Mouse (Mus musculus) forebrain, postnatal 0 days (tissue): Measurements from ENCODE around the gene Hspa12b. TPM values are rescaled to one million over a fixed set of nuclear protein-coding genes. Genes with fewer than 3 reads are reported as not detected.

Experiments
- ATAC-seq: fragments of 200-750 bp; cut with Nextera tagmentation; 2 replicates; pipeline ENCODE4 v1.8.0; 2017; ENCODE audit warnings: mild to moderate bottlenecking, moderate library complexity
- DNase-seq: peaks from one replicate; pipeline ENCODE4 v3.0.0-alpha.2; 2015
- H3K27ac ChIP-seq: fragments of 300-500 bp; sonication (generic); 2 replicates; pipeline ENCODE4 v1.5.1; 2014; ENCODE audit warnings: low read depth, mild to moderate bottlenecking, antibody characterized with exemption, low read length, moderate library complexity, mixed read lengths
- H3K27me3 ChIP-seq: fragments of 300-500 bp; sonication (generic); 2 replicates; pipeline ENCODE4 v1.6.1; 2014; ENCODE audit warnings: mild to moderate bottlenecking, low read length, mixed read lengths; ENCODE audit not compliant: insufficient read depth
- H3K36me3 ChIP-seq: fragments of 300-500 bp; sonication (generic); 2 replicates; pipeline ENCODE4 v1.6.1; 2014; ENCODE audit warnings: mild to moderate bottlenecking, moderate library complexity; ENCODE audit not compliant: insufficient read depth
- H3K4me1 ChIP-seq: fragments of 300-500 bp; sonication (generic); 2 replicates; pipeline ENCODE4 v1.6.1; 2014; ENCODE audit warnings: antibody characterized with exemption; ENCODE audit not compliant: insufficient read depth
- H3K4me2 ChIP-seq: fragments of 300-500 bp; sonication (generic); 2 replicates; pipeline ENCODE4 v1.6.1; 2014; ENCODE audit warnings: low read depth, mild to moderate bottlenecking, moderate library complexity
- H3K4me3 ChIP-seq: fragments of 300-500 bp; sonication (generic); 2 replicates; pipeline ENCODE4 v1.5.1; 2014; ENCODE audit warnings: low read depth, low read length, mixed read lengths
- H3K9ac ChIP-seq: fragments of 300-500 bp; sonication (generic); 2 replicates; pipeline ENCODE4 v1.6.1; 2014; ENCODE audit warnings: mild to moderate bottlenecking
- H3K9me3 ChIP-seq: fragments of 300-500 bp; sonication (generic); 2 replicates; pipeline ENCODE4 v1.6.1; 2016; ENCODE audit warnings: low read length
- CTCF ChIP-seq: sonication (generic); IDR thresholded peaks from 2 replicates; pipeline ENCODE4 v1.5.1; 2016; ENCODE audit warnings: antibody characterized with exemption, control low read depth, low read depth
- WGBS: fragments of 180-500 bp; shearing (Covaris S2); extraction: QIAGEN DNeasy Blood & Tissue Kit; methylation state at CpG from one replicate; pipeline ENCODE4 v1.1.7; 2014; 5-methylcytosine and 5-hydroxymethylcytosine counted together
- polyA plus RNA-seq: library from polyadenylated mRNA; unstranded; fragments of >200 nt; fragmentation: Nextera tagmentation; extraction: Ambion mirVana; gene quantifications from 2 replicates; pipeline ENCODE4 v1.2.1, GENCODE M21; 2015
- total RNA-seq: library from RNA; depleted of rRNA; stranded (reverse); fragments of >200 nt; gene quantifications from 2 replicates; pipeline ENCODE4 v1.2.3, GENCODE M21; 2014; rRNA removed

Gene Hspa12b
- total and polyA plus RNA-seq, 2 experiments from 2014 or later = 2.2 to 5.3 TPM

DNA sequence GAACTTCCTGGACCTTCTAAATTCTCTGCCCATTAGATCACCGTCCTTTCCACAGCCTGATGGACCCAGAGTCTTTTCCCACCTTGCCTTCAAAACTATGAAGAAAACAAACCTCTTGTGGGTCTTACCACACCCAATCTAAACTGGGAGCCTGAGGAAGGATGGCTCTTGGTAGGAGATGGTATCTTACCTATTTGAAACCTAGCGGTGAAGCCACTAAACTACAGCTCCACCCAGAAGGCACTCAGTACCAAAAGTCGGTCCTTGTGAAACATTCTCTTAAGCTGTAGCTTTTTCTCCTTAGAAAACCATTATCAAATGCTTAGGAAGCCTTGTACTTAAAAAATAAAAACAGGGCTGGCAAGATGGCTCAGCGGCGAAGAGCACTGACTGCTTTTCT, 61.2 kb downstream of the Hspa12b start:
- WGBS = 96% methylated on average over 5 of the region's 5 CpGs
- no peak for ATAC-seq
- no peak overlapping the region for H3K4me2 ChIP-seq

DNA sequence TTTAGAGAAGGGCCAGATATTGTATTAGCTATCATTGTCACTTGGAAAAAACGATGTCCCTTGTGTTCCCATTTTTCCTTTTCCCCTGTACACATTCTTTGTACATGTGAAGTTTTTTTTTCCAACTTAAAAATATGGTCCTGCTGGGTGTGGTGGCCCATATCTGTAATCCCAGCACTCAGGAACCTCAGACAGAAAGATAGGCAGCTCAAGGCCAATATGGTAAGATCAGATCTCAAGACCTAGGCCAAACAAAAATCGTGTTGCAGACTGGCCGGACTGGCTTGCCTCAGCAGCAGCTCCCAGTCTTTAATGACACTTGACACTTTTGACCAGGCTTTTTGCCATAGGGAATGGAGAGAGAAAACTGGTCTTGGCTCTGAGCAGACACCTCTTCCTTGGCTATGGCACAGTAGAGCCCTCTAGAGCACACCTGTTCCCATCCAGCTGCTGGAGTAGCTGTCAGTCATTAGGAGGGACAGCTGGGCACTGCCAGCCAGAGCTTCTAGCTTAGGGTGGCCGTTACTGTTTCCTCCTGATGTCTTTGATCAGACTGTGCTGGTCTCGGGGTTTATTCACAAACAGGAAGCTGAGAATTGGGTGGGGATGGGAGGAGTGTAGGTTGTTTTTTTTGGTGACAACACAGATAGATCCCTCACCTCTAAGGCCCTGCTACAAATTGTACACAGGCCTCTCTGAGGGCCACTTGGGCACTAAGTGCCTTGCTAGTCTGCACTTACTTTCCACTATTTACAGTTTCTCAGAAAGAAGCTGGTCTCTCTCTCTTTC, 62.6 kb downstream of the Hspa12b start:
- WGBS = 42% methylated on average over 5 of the region's 5 CpGs
- Histone ChIP-seq H3K27ac (no peak overlapping the region), H3K9ac (no peak overlapping the region), H3K4me2 (no peak overlapping the region), H3K4me1 (0 out of 2 replicates have a peak, but pooled peaks cover 15% of the 10 kb centered on the region), H3K36me3 (peaks cover 19% of the 10 kb centered on the region), H3K27me3 (no peaks in the 10 kb centered on the region), H3K4me3 (no peak overlapping the region), H3K9me3 (no peaks in the 10 kb centered on the region)
- no peak for DNase-seq
- TF ChIP-seq CTCF = no peak
- no peak for ATAC-seq

More for the DNA sequence above, 61.2 kb downstream of the Hspa12b start:
- TF ChIP-seq CTCF = no peak
- Histone ChIP-seq H3K27me3 (no peaks in the 10 kb centered on the region), H3K4me3 (no peak overlapping the region), H3K9ac (no peak overlapping the region), H3K36me3 (peaks cover 8% of the 10 kb centered on the region), H3K4me1 (0 out of 2 replicates have a peak, but pooled peaks cover 15% of the 10 kb centered on the region), H3K27ac (no peak overlapping the region), H3K9me3 (no peaks in the 10 kb centered on the region)
- DNase-seq = no peak

DNA sequence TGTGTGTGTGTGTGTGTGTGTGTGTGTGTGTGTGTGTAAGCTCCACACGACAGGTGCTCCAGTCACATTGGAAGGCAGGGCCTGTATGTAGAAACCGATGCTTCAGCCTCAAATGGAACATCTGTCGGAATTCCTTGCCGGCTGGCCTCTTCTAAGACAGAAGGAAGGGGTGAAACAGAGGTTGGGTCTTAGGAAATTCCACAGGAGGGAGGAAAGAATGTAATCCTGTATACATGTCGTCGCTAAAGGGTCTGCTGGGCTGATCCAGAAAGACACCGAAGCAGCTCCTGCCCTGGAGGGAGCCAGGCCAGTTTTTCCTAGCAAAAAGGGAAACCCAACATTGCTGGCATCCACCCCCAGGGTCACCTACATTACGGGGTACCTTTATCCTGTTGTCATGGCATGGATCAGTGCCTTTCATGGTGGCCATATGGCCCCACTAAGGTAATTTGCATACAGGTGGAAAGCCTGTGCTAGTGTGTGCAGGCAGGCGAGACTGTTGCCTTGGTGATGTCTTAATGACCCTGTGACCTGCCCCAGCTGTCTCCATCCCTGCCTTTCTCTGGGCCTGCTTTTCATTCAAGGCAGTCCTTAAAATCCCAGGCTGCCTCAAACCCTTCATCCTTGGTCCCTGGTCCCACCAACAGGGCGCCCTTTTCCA, 63.4 kb downstream of the Hspa12b start:
- Histone ChIP-seq H3K9ac (no peak overlapping the region), H3K27ac (no peak overlapping the region; the same call in 1 of the 2 replicates), H3K4me3 (no peak overlapping the region), H3K27me3 (no peaks in the 10 kb centered on the region), H3K9me3 (no peaks in the 10 kb centered on the region), H3K36me3 (peaks cover 19% of the 10 kb centered on the region), H3K4me2 (no peak overlapping the region), H3K4me1 (0 out of 2 replicates have a peak, but pooled peaks cover 15% of the 10 kb centered on the region)
- TF ChIP-seq CTCF = no peak
- 17% methylated on average over 10 of the region's 10 CpGs for WGBS
- DNase-seq (peak; percentile 26), ATAC-seq (peak; percentile 28; the same call in 1 of the 2 replicates)

DNA sequence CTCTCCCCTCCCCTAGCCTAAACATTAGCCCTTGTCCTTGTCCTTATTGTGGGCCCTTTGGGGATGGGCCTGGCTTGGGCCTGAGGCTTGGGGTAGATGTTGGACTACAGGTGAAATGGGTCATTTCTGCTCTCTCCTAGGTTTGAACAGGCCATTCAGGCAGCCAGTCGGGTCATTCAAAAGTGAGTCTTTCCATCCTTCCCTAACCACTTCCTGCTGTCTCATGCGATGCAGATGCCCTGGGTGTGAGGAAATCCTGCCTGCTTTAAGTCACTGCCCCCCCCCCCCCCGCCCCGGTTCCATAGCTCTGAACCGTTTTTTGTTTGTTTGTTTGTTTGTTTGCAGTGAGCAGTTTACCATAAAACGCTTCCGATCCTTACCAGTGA, 63.9 kb downstream of the Hspa12b start:
- Histone ChIP-seq H3K4me3 (no peak overlapping the region), H3K9me3 (no peaks in the 10 kb centered on the region), H3K9ac (no peak overlapping the region), H3K4me2 (no peak overlapping the region), H3K36me3 (peaks cover 19% of the 10 kb centered on the region), H3K4me1 (0 out of 2 replicates have a peak, but pooled peaks cover 15% of the 10 kb centered on the region), H3K27me3 (no peaks in the 10 kb centered on the region), H3K27ac (no peak overlapping the region)
- ATAC-seq (no peak), DNase-seq (no peak)
- WGBS = 62% methylated on average over 7 of the region's 7 CpGs
- no peak for TF ChIP-seq CTCF

Other genes starting within 250 kb of the Hspa12b start
- 88.5 and 97.9 TPM in 2 replicates for gene 4930402H24Rik, start 220.9 kb upstream of the Hspa12b start, total RNA-seq
- gene 4930402H24Rik, start 220.9 kb upstream of the Hspa12b start, polyA plus RNA-seq = 31.3 and 49.2 TPM in 2 replicates
- gene Atrn, start 220.8 kb upstream of the Hspa12b start, total RNA-seq = 61.2 and 80.3 TPM in 2 replicates
- gene Atrn, start 220.8 kb upstream of the Hspa12b start, polyA plus RNA-seq = 9.1 and 11.4 TPM in 2 replicates
- gene Gfra4, start 84.2 kb upstream of the Hspa12b start, total RNA-seq = 39.8 and 52.0 TPM in 2 replicates
- 53.7 and 61.9 TPM in 2 replicates for gene Gfra4, start 84.2 kb upstream of the Hspa12b start, polyA plus RNA-seq
- gene Adam33, start 63.5 kb upstream of the Hspa12b start, total RNA-seq = 0.77 and 3.1 TPM in 2 replicates
- 0.82 and 0.85 TPM in 2 replicates for gene Adam33, start 63.5 kb upstream of the Hspa12b start, polyA plus RNA-seq
- gene Siglec1, start 40.5 kb upstream of the Hspa12b start, total RNA-seq = 0.62 and 1.7 TPM in 2 replicates
- 0.18 and 0.19 TPM in 2 replicates for gene Siglec1, start 40.5 kb upstream of the Hspa12b start, polyA plus RNA-seq
- gene Gm11037, start 6.2 kb downstream of the Hspa12b start, total RNA-seq = not detected in 2 replicates
- not detected in 2 replicates for gene Gm11037, start 6.2 kb downstream of the Hspa12b start, polyA plus RNA-seq
- 47.2 and 95.0 TPM in 2 replicates for gene 1700037H04Rik, start 32.8 kb downstream of the Hspa12b start, total RNA-seq
- gene 1700037H04Rik, start 32.8 kb downstream of the Hspa12b start, polyA plus RNA-seq = 94.0 and 96.2 TPM in 2 replicates
- gene Cenpb, start 52.8 kb downstream of the Hspa12b start, total RNA-seq = 113 and 120 TPM in 2 replicates
- gene Cenpb, start 52.8 kb downstream of the Hspa12b start, polyA plus RNA-seq = 13.0 and 17.9 TPM in 2 replicates
- 10.6 and 11.7 TPM in 2 replicates for gene Cdc25b, start 59.7 kb downstream of the Hspa12b start, total RNA-seq
- gene Cdc25b, start 59.7 kb downstream of the Hspa12b start, polyA plus RNA-seq = 12.4 and 15.2 TPM in 2 replicates
- gene Spef1, start 60.0 kb downstream of the Hspa12b start, total RNA-seq = 19.6 and 26.2 TPM in 2 replicates
- gene Spef1, start 60.0 kb downstream of the Hspa12b start, polyA plus RNA-seq = 7.7 and 9.7 TPM in 2 replicates
- 37.4 and 40.7 TPM in 2 replicates for gene Ap5s1, start 79.8 kb downstream of the Hspa12b start, total RNA-seq
- gene Ap5s1, start 79.8 kb downstream of the Hspa12b start, polyA plus RNA-seq = 36.1 and 36.8 TPM in 2 replicates
- 3.8 and 5.7 TPM in 2 replicates for gene Mavs, start 106.8 kb downstream of the Hspa12b start, total RNA-seq
- gene Mavs, start 106.8 kb downstream of the Hspa12b start, polyA plus RNA-seq = 3.5 and 5.0 TPM in 2 replicates
- 41.9 and 44.9 TPM in 2 replicates for gene Pank2, start 135.2 kb downstream of the Hspa12b start, total RNA-seq
- 28.6 and 33.5 TPM in 2 replicates for gene Pank2, start 135.2 kb downstream of the Hspa12b start, polyA plus RNA-seq
- 19.5 and 24.4 TPM in 2 replicates for gene Rnf24, start 225.6 kb downstream of the Hspa12b start, total RNA-seq
- 8.7 and 11.8 TPM in 2 replicates for gene Rnf24, start 225.6 kb downstream of the Hspa12b start, polyA plus RNA-seq